Mouse (Mus musculus) mouse embryonic stem cell (cell line): ENCODE results near the gene Sh3gl1.

Source experiments
- in situ Hi-C, 2 experiments: fragments of 300-500 bp; cut with MboI; formaldehyde crosslinking; loops; 1 replicate in 1 of 2; 3 replicates in 1 of 2; pipeline ENCODE4 v1.14.3; 2019 to 2020; ENCODE audit warnings: low sequenced_read_pairs in 2 of 2, low pct_unique_long_range_greater_than_20kb in 1 of 2, mixed read lengths in 1 of 2; ENCODE audit not compliant: unreplicated experiment in 1 of 2

The Sh3gl1 gene

GRCm38 (mm10) chr17:56008356-56009087, 27.9 kb downstream of the Sh3gl1 start:
- in situ Hi-C loops = no loop called here

GRCm38 (mm10) chr17:56007444-56008355, 28.7 kb downstream of the Sh3gl1 start:
- in situ Hi-C loops = no loop called here

GRCm38 (mm10) chr17:56006956-56007355, 29.5 kb downstream of the Sh3gl1 start:
- in situ Hi-C loops = no loop called here

GRCm38 (mm10) chr17:56005415-56006061, 30.9 kb downstream of the Sh3gl1 start, which contains the start of the genes Stap2 and Mpnd:
Gene Stap2, minus strand, starts transcription at chr17:56005584.
Gene Mpnd, plus strand, starts transcription at chr17:56005711.
- in situ Hi-C loops = no loop called here

- in situ Hi-C loops = no loop called here
Observed at GRCm38 (mm10) chr17:56003000-56003399, 33.4 kb downstream of the Sh3gl1 start.

- in situ Hi-C loops = no loop called here
Observed at GRCm38 (mm10) chr17:55999794-56000499, 36.5 kb downstream of the Sh3gl1 start.

GRCm38 (mm10) chr17:55996007-55996406, 40.4 kb downstream of the Sh3gl1 start:
- in situ Hi-C loops = no loop called here

GRCm38 (mm10) chr17:55990278-55990898, 46.0 kb downstream of the Sh3gl1 start:
- in situ Hi-C loops = no loop called here

- in situ Hi-C loops = no loop called here
Observed at GRCm38 (mm10) chr17:55986030-55986961, 50.1 kb downstream of the Sh3gl1 start, which contains the start of gene Fsd1. Gene Fsd1, plus strand, starts transcription at chr17:55986509.

- in situ Hi-C loops = no loop called here
Observed at GRCm38 (mm10) chr17:55977301-55977700, 59.1 kb downstream of the Sh3gl1 start.

GRCm38 (mm10) chr17:55976255-55976862, 60.1 kb downstream of the Sh3gl1 start:
- in situ Hi-C loops = no loop called here

GRCm38 (mm10) chr17:55971453-55971852, 65.0 kb downstream of the Sh3gl1 start:
- in situ Hi-C loops = no loop called here

GRCm38 (mm10) chr17:55969966-55970891, 66.2 kb downstream of the Sh3gl1 start, which contains the start of gene Shd:
Gene Shd, plus strand, starts transcription at chr17:55970467.
- in situ Hi-C loops = no loop called here

- in situ Hi-C loops = no loop called here
Observed at GRCm38 (mm10) chr17:55969560-55969959, 66.9 kb downstream of the Sh3gl1 start.

- in situ Hi-C loops = no loop called here
Observed at GRCm38 (mm10) chr17:55968210-55968609, 68.2 kb downstream of the Sh3gl1 start.

GRCm38 (mm10) chr17:55967186-55967585, 69.2 kb downstream of the Sh3gl1 start:
- in situ Hi-C loops = no loop called here
